Mouse (Mus musculus) layer of hippocampus, adult 9-10 months (tissue): ENCODE results near the gene Cab39.
"Not testable (repeated sequence)": the region's sequence is repeated elsewhere in the genome, so short reads cannot be mapped to it uniquely, and the experiment has no call there.

Experiments
- DNase-seq: peaks from one replicate; pipeline ENCODE4 v3.0.0; 2022; ENCODE audit warnings: low spot score

Gene Cab39

GRCm38 (mm10) chr1:85790565-85790964, 2.7 kb upstream of the Cab39 start:
- no peak for DNase-seq

- no peak for DNase-seq
These were observed 1.8 kb upstream of the Cab39 start for GRCm38 (mm10) chr1:85791476-85791875.

- no peak for DNase-seq
These were observed 998 bp downstream of the Cab39 start for GRCm38 (mm10) chr1:85794106-85794771.

- DNase-seq, result no peak
These were observed 2.0 kb downstream of the Cab39 start for GRCm38 (mm10) chr1:85795196-85795595.

GRCm38 (mm10) chr1:85799776-85800175, 6.5 kb downstream of the Cab39 start:
- DNase-seq, result no peak

GRCm38 (mm10) chr1:85802517-85802916, 9.3 kb downstream of the Cab39 start:
- DNase-seq, result no peak

GRCm38 (mm10) chr1:85804551-85804950, 11.3 kb downstream of the Cab39 start:
- DNase-seq, result no peak

GRCm38 (mm10) chr1:85809256-85809655, 16.0 kb downstream of the Cab39 start:
- DNase-seq, result no peak

- no peak for DNase-seq
These were observed 17.1 kb downstream of the Cab39 start for GRCm38 (mm10) chr1:85810343-85810742.

GRCm38 (mm10) chr1:85810787-85811186, 17.5 kb downstream of the Cab39 start:
- DNase-seq, result no peak

- DNase-seq, result not testable (repeated sequence)
These were observed 21.0 kb downstream of the Cab39 start for GRCm38 (mm10) chr1:85814213-85814612.

GRCm38 (mm10) chr1:85818121-85818520, 24.9 kb downstream of the Cab39 start:
- no peak for DNase-seq

GRCm38 (mm10) chr1:85819695-85820094, 26.5 kb downstream of the Cab39 start:
- no peak for DNase-seq

GRCm38 (mm10) chr1:85822239-85822638, 29.0 kb downstream of the Cab39 start:
- no peak for DNase-seq

GRCm38 (mm10) chr1:85824905-85825304, 31.7 kb downstream of the Cab39 start:
- no peak for DNase-seq

GRCm38 (mm10) chr1:85827166-85827565, 33.9 kb downstream of the Cab39 start:
- no peak for DNase-seq

GRCm38 (mm10) chr1:85829016-85829415, 35.8 kb downstream of the Cab39 start:
- DNase-seq, result no peak

GRCm38 (mm10) chr1:85838056-85838455, 44.8 kb downstream of the Cab39 start:
- no peak for DNase-seq

- no peak for DNase-seq
These were observed 46.1 kb downstream of the Cab39 start for GRCm38 (mm10) chr1:85839356-85839755.

GRCm38 (mm10) chr1:85839790-85840189, 46.5 kb downstream of the Cab39 start:
- DNase-seq, result no peak

GRCm38 (mm10) chr1:85840421-85840820, 47.2 kb downstream of the Cab39 start:
- DNase-seq, result no peak

GRCm38 (mm10) chr1:85842251-85842650, 49.0 kb downstream of the Cab39 start:
- DNase-seq, result no peak

GRCm38 (mm10) chr1:85843291-85843863, 50.1 kb downstream of the Cab39 start:
- no peak for DNase-seq

GRCm38 (mm10) chr1:85844981-85845380, 51.7 kb downstream of the Cab39 start:
- no peak for DNase-seq
